ENCODE assay signal across 16 mouse cellular contexts in the genomic region with DNA sequence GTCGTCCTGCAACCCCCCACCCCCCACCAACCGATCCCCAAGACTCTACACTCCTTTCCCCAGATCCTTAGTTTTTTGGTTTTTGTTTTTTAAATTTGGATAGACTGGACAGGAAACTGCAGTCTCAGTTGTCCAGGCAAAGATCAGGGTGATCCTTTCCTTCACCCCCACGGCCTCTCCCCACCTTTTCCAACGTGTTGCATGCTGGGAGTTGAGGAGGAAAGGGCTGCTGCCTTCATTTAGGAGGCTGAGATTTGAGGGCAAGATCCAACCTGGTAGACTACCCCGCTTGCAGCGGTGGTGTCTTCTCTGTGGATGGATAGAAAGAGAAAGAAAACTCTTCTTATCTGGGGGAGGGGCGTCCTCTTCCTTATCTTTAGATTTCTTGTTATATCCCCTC. TPM values are rescaled to one million over a fixed set of nuclear protein-coding genes. Genes with fewer than 3 reads are reported as not detected.
DNase-seq lines count a peak whose midpoint lies in the region; ATAC-seq and TF ChIP-seq lines count a peak whose summit lies in the region.
"Had no signal": no experiment of that assay in that cellular context is flagged by ENCODE, and none has a peak within 500 bp of the region (broad histone marks: within the 10 kb centered on the region; RNA-seq: fewer than 3 reads in every experiment).

No protein-coding gene starts in this region.

- peak overlapping the region; percentile 88 for H3K4me2 ChIP-seq in forebrain, embryonic 13.5 days
- peak overlapping the region; percentile 79 for H3K4me2 ChIP-seq in midbrain, embryonic 11.5 days

- peak; percentile 17; the same call in 1 of the 2 replicates for TF ChIP-seq POLR2A in cerebellum, adult 2 months (IDR thresholded peaks at IDR 0.05; ENCODE audit: borderline replicate concordance, insufficient read depth, low read length)
- TF ChIP-seq POLR2A in lung, adult 2 months (IDR thresholded peaks at IDR 0.05; ENCODE audit: borderline replicate concordance, extremely low read depth, low read depth, low read length) = no peak

- H3K4me1 ChIP-seq in cerebellum, adult 2 months (ENCODE audit: control insufficient read depth, insufficient read depth, low read length) = no peaks in the 10 kb centered on the region
- peaks cover 51% of the 10 kb centered on the region for H3K4me1 ChIP-seq in forebrain, embryonic 13.5 days
- peaks cover 45% of the 10 kb centered on the region for H3K4me1 ChIP-seq in midbrain, embryonic 11.5 days (ENCODE audit: control insufficient read depth, insufficient read depth, low read length)
- H3K4me1 ChIP-seq in lung, adult 2 months (ENCODE audit: control insufficient read depth, insufficient read depth, low read length) = no peaks in the 10 kb centered on the region

- H3K36me3 ChIP-seq in forebrain, embryonic 13.5 days (ENCODE audit: poor library complexity, severe bottlenecking) = no peaks in the 10 kb centered on the region
- no peaks in the 10 kb centered on the region for H3K36me3 ChIP-seq in midbrain, embryonic 11.5 days (ENCODE audit: control insufficient read depth, insufficient read depth, low read length)
- H3K36me3 ChIP-seq: embryonic facial prominence, embryonic 13.5 days had no signal

- WGBS in cerebellum, adult 2 months = 5% methylated on average over 7 of the region's 7 CpGs
- 1% methylated on average over 7 of the region's 7 CpGs for WGBS in forebrain, embryonic 13.5 days
- WGBS in midbrain, embryonic 11.5 days = 2% methylated on average over 7 of the region's 7 CpGs
- WGBS in lung, adult 2 months = 3% methylated on average over 7 of the region's 7 CpGs

- TF ChIP-seq CTCF in cerebellum, adult 2 months (IDR thresholded peaks at IDR 0.05; ENCODE audit: borderline replicate concordance, insufficient read depth, low read depth, low read length) = no peak
- no peak for TF ChIP-seq CTCF in lung, adult 2 months (IDR thresholded peaks at IDR 0.05; ENCODE audit: insufficient read depth, low read length)

- peak overlapping the region; percentile 73 for H3K4me3 ChIP-seq in cerebellum, adult 2 months (replicated peaks; ENCODE audit: insufficient read depth, low read depth, low read length)
- peak overlapping the region; percentile 73 for H3K4me3 ChIP-seq in forebrain, embryonic 13.5 days
- peak overlapping the region; percentile 67 for H3K4me3 ChIP-seq in midbrain, embryonic 11.5 days (ENCODE audit: low read depth, low read length)
- H3K4me3 ChIP-seq in lung, adult 2 months (replicated peaks; ENCODE audit: extremely low read depth, low read depth, low read length) = no peak overlapping the region

- no peak overlapping the region for H3K9ac ChIP-seq in forebrain, embryonic 13.5 days
- peak overlapping the region; percentile 84 for H3K9ac ChIP-seq in midbrain, embryonic 11.5 days (ENCODE audit: low read length)
- H3K9ac ChIP-seq: embryonic facial prominence, embryonic 13.5 days had no signal

- no peaks in the 10 kb centered on the region for H3K9me3 ChIP-seq in forebrain, embryonic 13.5 days (replicated peaks)
- no peaks in the 10 kb centered on the region for H3K9me3 ChIP-seq in midbrain, embryonic 11.5 days (ENCODE audit: control insufficient read depth, low read length)
- H3K9me3 ChIP-seq: embryonic facial prominence, embryonic 13.5 days had no signal

- peak; percentile 56 for DNase-seq in ES-CJ7 (ENCODE audit: low read depth, low spot score)
- peak; percentile 43 to 52 for DNase-seq in cerebellum, adult 2 months
- peak; percentile 90 for DNase-seq in midbrain, embryonic 11.5 days (ENCODE audit: low spot score, missing footprints)
- no peak for DNase-seq in c-Kit-positive CD71-positive TER-119-positive erythroid progenitor cells, embryonic 14.5 days (ENCODE audit: low spot score)
- no peak for DNase-seq in lung, adult 2 months
- DNase-seq in layer of hippocampus, postnatal 25 days (ENCODE audit: extremely low spot score in 1 of 2, low spot score in 1 of 2) = no peak
- no peak for DNase-seq in urinary bladder, postnatal 36 days (ENCODE audit: low spot score in 2 of 2)
- DNase-seq: adrenal gland, adult 2 months; kidney, adult 8-10 months; lung, adult 18-20 months; spleen, adult 18-20 months had no signal

- no peaks in the 10 kb centered on the region for H3K27me3 ChIP-seq in cerebellum, adult 2 months (ENCODE audit: control insufficient read depth, insufficient read depth, low read length)
- H3K27me3 ChIP-seq in forebrain, embryonic 13.5 days = peaks cover 83% of the 10 kb centered on the region
- H3K27me3 ChIP-seq in midbrain, embryonic 11.5 days (ENCODE audit: control insufficient read depth, insufficient read depth, low read length) = peaks cover 5% of the 10 kb centered on the region; the same call in 1 of the 2 replicates

- no peak for ATAC-seq in forebrain, embryonic 13.5 days
- no peak for ATAC-seq in midbrain, embryonic 11.5 days (ENCODE audit: low FRiP score)

- H3K27ac ChIP-seq in cerebellum, adult 2 months (ENCODE audit: insufficient read depth, low read length) = peak overlapping the region; percentile 22; the same call in 1 of the 2 replicates
- H3K27ac ChIP-seq in forebrain, embryonic 13.5 days = no peak overlapping the region
- no peak overlapping the region for H3K27ac ChIP-seq in midbrain, embryonic 11.5 days (ENCODE audit: low read depth, low read length)
- H3K27ac ChIP-seq: embryonic facial prominence, embryonic 13.5 days had no signal

RNA-seq across cellular contexts. Expression of a gene that starts 2.1 kb away (rescaled TPM):
- 83.2 and 85.2 TPM in 2 replicates for polyA plus RNA-seq in cerebellum, adult 2 months (2012; rRNA removed)
- 0.76 and 1.3 TPM in 2 replicates for polyA plus RNA-seq in forebrain, embryonic 13.5 days (2015; fragmentation: Nextera tagmentation; extraction: Ambion mirVana)
- 5.7 and 5.8 TPM in 2 replicates for polyA plus RNA-seq in midbrain, embryonic 11.5 days (2014; fragmentation: Nextera tagmentation; extraction: Ambion mirVana)
- polyA plus RNA-seq in lung, adult 2 months (2012; rRNA removed) = 0.08 and 0.09 TPM in 2 replicates
- total RNA-seq in layer of hippocampus, postnatal 25 days (2021) = 100 to 1,000 TPM; 224 to 251 TPM

RNA-seq across cellular contexts. Expression of a gene that starts 28.4 kb away (rescaled TPM):
- 0.46 and 1.1 TPM in 2 replicates for polyA plus RNA-seq in cerebellum, adult 2 months (2012; rRNA removed)
- polyA plus RNA-seq in forebrain, embryonic 13.5 days (2015; fragmentation: Nextera tagmentation; extraction: Ambion mirVana) = not detected in 2 replicates
- polyA plus RNA-seq in midbrain, embryonic 11.5 days (2014; fragmentation: Nextera tagmentation; extraction: Ambion mirVana) = 0.41 and 0.69 TPM in 2 replicates
- not detected in 2 replicates for polyA plus RNA-seq in lung, adult 2 months (2012; rRNA removed)
- total RNA-seq in layer of hippocampus, postnatal 25 days (2021) = not detected
- total RNA-seq: ES-E14; heart, adult 8-10 months; left cerebral cortex, postnatal 14 days had no signal
- polyA plus RNA-seq: embryonic facial prominence, embryonic 13.5 days had no signal

RNA-seq across cellular contexts. Expression of a gene that starts 36.2 kb away (rescaled TPM):
- polyA plus RNA-seq in cerebellum, adult 2 months (2012; rRNA removed) = 1.7 and 3.3 TPM in 2 replicates
- polyA plus RNA-seq in forebrain, embryonic 13.5 days (2015; fragmentation: Nextera tagmentation; extraction: Ambion mirVana) = not detected in 2 replicates
- 0.19 TPM in 1 of 2 replicates, not detected in the other for polyA plus RNA-seq in midbrain, embryonic 11.5 days (2014; fragmentation: Nextera tagmentation; extraction: Ambion mirVana)
- polyA plus RNA-seq in lung, adult 2 months (2012; rRNA removed) = not detected in 2 replicates
- total RNA-seq in layer of hippocampus, postnatal 25 days (2021) = under 1 TPM in 1 of 2 experiments, not detected in 1; 0.39 TPM
- total RNA-seq: ES-E14; heart, adult 8-10 months had no signal
- polyA plus RNA-seq: embryonic facial prominence, embryonic 13.5 days had no signal

Comparison
In these comparisons a context has a peak if more than half of its experiments do, and no peak if none do; other contexts are left out.
1. DNase-seq: peak in ES-CJ7 (single experiment), cerebellum, adult 2 months (2 of 2) and midbrain, embryonic 11.5 days (single experiment); none in c-Kit-positive CD71-positive TER-119-positive erythroid progenitor cells, embryonic 14.5 days (single experiment), lung, adult 2 months (single experiment), layer of hippocampus, postnatal 25 days (0 of 2) and urinary bladder, postnatal 36 days (0 of 2).
2. RNA of a gene that starts 2.1 kb away (polyA plus RNA-seq): 83.2 to 85.2 TPM in cerebellum, adult 2 months; 5.7 to 5.8 TPM in midbrain, embryonic 11.5 days, 0.76 to 1.3 TPM in forebrain, embryonic 13.5 days and 0.08 to 0.09 TPM in lung, adult 2 months; every median in the first group is over 10 times any median in the second.